In genomic region chr1:92935054-92935962, GRCm38 (mm10) we compare ENCODE assay signal across 8 mouse cellular contexts. TPM values are rescaled to one million over a fixed set of nuclear protein-coding genes. Genes with fewer than 3 reads are reported as not detected.
DNase-seq lines count a peak whose midpoint lies in the region; ATAC-seq lines count a peak whose summit lies in the region.

No protein-coding gene starts in this region.

- peak overlapping the region; percentile 57 to 73 for H3K4me3 ChIP-seq in heart, embryonic 14.5 days (ENCODE audit: control insufficient read depth in 1 of 2, insufficient read depth in 1 of 2, low read depth in 1 of 2, low read length in 2 of 2)
- H3K4me3 ChIP-seq in limb, embryonic 10.5 days, result peak overlapping the region; percentile 87
- H3K4me3 ChIP-seq in midbrain, embryonic 15.5 days, result peak overlapping the region; percentile 86

- no peak for ATAC-seq in heart, embryonic 14.5 days (ENCODE audit: insufficient number of reproducible peaks, insufficient read depth, low FRiP score, low read depth)
- ATAC-seq in midbrain, embryonic 15.5 days (replicated peaks), result no peak

- DNase-seq in spleen, adult 12 weeks (ENCODE audit: low spot score), result peak; percentile 42
- no peak for DNase-seq in spleen, adult 18-20 months
- DNase-seq in c-Kit-positive CD71-positive TER-119-positive erythroid progenitor cells, embryonic 14.5 days (ENCODE audit: low spot score), result peak; percentile 60
- DNase-seq in limb, embryonic 10.5 days (ENCODE audit: low spot score), result no peak
- DNase-seq in thymus, postnatal 14 days, result no peak
- no peak for DNase-seq in embryo, embryonic 9.5 days (ENCODE audit: extremely low spot score)

- H3K4me2 ChIP-seq in heart, embryonic 14.5 days (ENCODE audit: low read length), result peak overlapping the region; percentile 82
- H3K4me2 ChIP-seq in midbrain, embryonic 15.5 days, result peak overlapping the region; percentile 79

- no peaks in the 10 kb centered on the region for H3K27me3 ChIP-seq in heart, embryonic 14.5 days (ENCODE audit: control insufficient read depth, insufficient read depth, low read length)
- H3K27me3 ChIP-seq in limb, embryonic 10.5 days (ENCODE audit: low read depth, poor library complexity, severe bottlenecking), result no peaks in the 10 kb centered on the region
- H3K27me3 ChIP-seq in midbrain, embryonic 15.5 days (replicated peaks), result no peaks in the 10 kb centered on the region; the same call in 1 of the 2 replicates

- peaks cover 7 to 21% of the 10 kb centered on the region in 2 experiments for H3K4me1 ChIP-seq in heart, embryonic 14.5 days (ENCODE audit: control insufficient read depth in 2 of 2, insufficient read depth in 2 of 2, low read length in 2 of 2)
- peaks cover 22% of the 10 kb centered on the region for H3K4me1 ChIP-seq in limb, embryonic 10.5 days
- peaks cover 36% of the 10 kb centered on the region for H3K4me1 ChIP-seq in midbrain, embryonic 15.5 days

- H3K9ac ChIP-seq in heart, embryonic 14.5 days (ENCODE audit: low read length), result peak overlapping the region; percentile 78
- H3K9ac ChIP-seq in midbrain, embryonic 15.5 days, result peak overlapping the region; percentile 88

- peaks cover 5% of the 10 kb centered on the region; the same call in 1 of the 2 replicates for H3K9me3 ChIP-seq in heart, embryonic 14.5 days (ENCODE audit: control insufficient read depth, low read length)
- H3K9me3 ChIP-seq in limb, embryonic 10.5 days (replicated peaks), result 0 out of 2 replicates have a peak, but pooled peaks cover 2% of the 10 kb centered on the region
- H3K9me3 ChIP-seq in midbrain, embryonic 15.5 days, result no peaks in the 10 kb centered on the region

- peaks cover 26% of the 10 kb centered on the region for H3K36me3 ChIP-seq in heart, embryonic 14.5 days (ENCODE audit: control insufficient read depth, insufficient read depth, low read length)
- peaks cover 33% of the 10 kb centered on the region for H3K36me3 ChIP-seq in limb, embryonic 10.5 days
- peaks cover 25% of the 10 kb centered on the region; the same call in 1 of the 2 replicates for H3K36me3 ChIP-seq in midbrain, embryonic 15.5 days (replicated peaks)

- WGBS in heart, embryonic 14.5 days, result 14% methylated on average over 10 of the region's 10 CpGs
- 26% methylated on average over 10 of the region's 10 CpGs for WGBS in limb, embryonic 10.5 days
- 15% methylated on average over 10 of the region's 10 CpGs for WGBS in midbrain, embryonic 15.5 days

- peak overlapping the region in 1 of 2 experiments; percentile 85; a peak in 2 of 4 replicates for H3K27ac ChIP-seq in heart, embryonic 14.5 days (replicated peaks in 1 of 2; ENCODE audit: control insufficient read depth in 1 of 2, insufficient read depth in 1 of 2, low read depth in 2 of 2, low read length in 2 of 2)
- peak overlapping the region; percentile 93 for H3K27ac ChIP-seq in limb, embryonic 10.5 days
- H3K27ac ChIP-seq in midbrain, embryonic 15.5 days, result peak overlapping the region; percentile 99

RNA-seq across cellular contexts. Expression of gene Capn10, which starts 1.1 kb away (rescaled TPM):
- polyA plus RNA-seq in heart, embryonic 14.5 days (2014; fragmentation: Nextera tagmentation; extraction: Ambion mirVana), result 15.7 and 16.9 TPM in 2 replicates
- polyA plus RNA-seq in limb, embryonic 10.5 days (2016; fragmentation: Nextera tagmentation; extraction: Ambion mirVana), result 38.4 and 42.1 TPM in 2 replicates
- polyA plus RNA-seq in midbrain, embryonic 15.5 days (2015; fragmentation: Nextera tagmentation; extraction: Ambion mirVana), result 66.7 and 67.7 TPM in 2 replicates

RNA-seq across cellular contexts. Expression of gene Gpr35, which starts 15.4 kb away (rescaled TPM):
- 0.44 and 0.54 TPM in 2 replicates for polyA plus RNA-seq in heart, embryonic 14.5 days (2014; fragmentation: Nextera tagmentation; extraction: Ambion mirVana)
- polyA plus RNA-seq in limb, embryonic 10.5 days (2016; fragmentation: Nextera tagmentation; extraction: Ambion mirVana), result 0.13 and 0.35 TPM in 2 replicates
- polyA plus RNA-seq in midbrain, embryonic 15.5 days (2015; fragmentation: Nextera tagmentation; extraction: Ambion mirVana), result 0.30 and 0.50 TPM in 2 replicates

RNA-seq across cellular contexts. Expression of gene Rnpepl1, which starts 24.7 kb away (rescaled TPM):
- polyA plus RNA-seq in heart, embryonic 14.5 days (2014; fragmentation: Nextera tagmentation; extraction: Ambion mirVana), result 37.8 and 40.8 TPM in 2 replicates
- polyA plus RNA-seq in limb, embryonic 10.5 days (2016; fragmentation: Nextera tagmentation; extraction: Ambion mirVana), result 29.6 and 31.8 TPM in 2 replicates
- 32.9 and 37.1 TPM in 2 replicates for polyA plus RNA-seq in midbrain, embryonic 15.5 days (2015; fragmentation: Nextera tagmentation; extraction: Ambion mirVana)

RNA-seq across cellular contexts. Expression of gene Dusp28, which starts 28.5 kb away (rescaled TPM):
- polyA plus RNA-seq in heart, embryonic 14.5 days (2014; fragmentation: Nextera tagmentation; extraction: Ambion mirVana), result 15.6 and 16.5 TPM in 2 replicates
- polyA plus RNA-seq in limb, embryonic 10.5 days (2016; fragmentation: Nextera tagmentation; extraction: Ambion mirVana), result 8.8 TPM in 2 replicates
- 15.4 and 15.7 TPM in 2 replicates for polyA plus RNA-seq in midbrain, embryonic 15.5 days (2015; fragmentation: Nextera tagmentation; extraction: Ambion mirVana)

RNA-seq across cellular contexts. Expression of gene Ankmy1, which starts 32.6 kb away (rescaled TPM):
- 0.16 and 0.89 TPM in 2 replicates for polyA plus RNA-seq in heart, embryonic 14.5 days (2014; fragmentation: Nextera tagmentation; extraction: Ambion mirVana)
- 0.29 and 0.36 TPM in 2 replicates for polyA plus RNA-seq in limb, embryonic 10.5 days (2016; fragmentation: Nextera tagmentation; extraction: Ambion mirVana)
- polyA plus RNA-seq in midbrain, embryonic 15.5 days (2015; fragmentation: Nextera tagmentation; extraction: Ambion mirVana), result 0.69 and 0.88 TPM in 2 replicates

Comparison
In these comparisons a context has a peak if more than half of its experiments do, and no peak if none do; other contexts are left out.
1. DNase-seq: peak in spleen, adult 12 weeks (single experiment) and c-Kit-positive CD71-positive TER-119-positive erythroid progenitor cells, embryonic 14.5 days (single experiment); none in spleen, adult 18-20 months (0 of 2), limb, embryonic 10.5 days (single experiment), thymus, postnatal 14 days (single experiment) and embryo, embryonic 9.5 days (single experiment).
2. Peak in every context shown above with its lines, with median percentiles within 50 percentile points of each other: H3K4me3 ChIP-seq.